Mouse (Mus musculus) G1E (cell line): Measurements from ENCODE around the gene Hist1h2bf.

Source experiments
- CTCF ChIP-seq: IDR thresholded peaks from 2 replicates; pipeline ENCODE4 v1.5.1; 2012; ENCODE audit warnings: low read depth, low read length, inconsistent platforms, mixed read lengths
- GATA1 ChIP-seq: IDR thresholded peaks from 2 replicates; pipeline ENCODE4 v1.6.1; 2012; ENCODE audit warnings: borderline replicate concordance, low read length, inconsistent platforms, mixed read lengths
- POLR2AphosphoS5 ChIP-seq: IDR thresholded peaks from 2 replicates; pipeline ENCODE4 v1.6.1; 2012; ENCODE audit warnings: low read depth, low read length, inconsistent platforms; ENCODE audit not compliant: insufficient replicate concordance
- TAL1 ChIP-seq: conservative IDR thresholded peaks from 2 replicates; pipeline ENCODE4 v1.6.1; 2012; ENCODE audit warnings: low read depth, low read length, inconsistent platforms, mixed read lengths

DNA sequence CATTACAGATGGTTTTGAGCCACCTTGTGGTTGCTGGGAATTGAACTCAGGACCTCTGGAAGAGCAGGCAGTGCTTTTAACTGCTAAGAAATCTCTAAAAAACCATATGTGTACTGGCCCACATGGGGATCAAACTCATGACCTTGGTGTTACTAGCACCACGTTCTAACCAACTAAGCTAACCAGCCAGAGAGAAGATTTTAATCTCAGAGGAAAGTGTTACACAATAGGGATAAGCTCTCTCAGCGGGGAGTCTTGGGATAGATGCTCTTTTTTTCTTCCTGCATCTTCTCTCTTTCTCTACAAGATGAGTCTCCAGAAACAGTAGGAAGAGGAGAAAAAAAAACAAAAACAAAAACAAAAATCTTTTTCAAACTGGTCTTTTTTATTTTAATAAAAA, 36.4 kb upstream of the Hist1h2bf start:
- no peak for TF ChIP-seq CTCF
- TF ChIP-seq POLR2AphosphoS5 = no peak
- TF ChIP-seq GATA1 = no peak
- TF ChIP-seq TAL1 = no peak
